In the genomic region with DNA sequence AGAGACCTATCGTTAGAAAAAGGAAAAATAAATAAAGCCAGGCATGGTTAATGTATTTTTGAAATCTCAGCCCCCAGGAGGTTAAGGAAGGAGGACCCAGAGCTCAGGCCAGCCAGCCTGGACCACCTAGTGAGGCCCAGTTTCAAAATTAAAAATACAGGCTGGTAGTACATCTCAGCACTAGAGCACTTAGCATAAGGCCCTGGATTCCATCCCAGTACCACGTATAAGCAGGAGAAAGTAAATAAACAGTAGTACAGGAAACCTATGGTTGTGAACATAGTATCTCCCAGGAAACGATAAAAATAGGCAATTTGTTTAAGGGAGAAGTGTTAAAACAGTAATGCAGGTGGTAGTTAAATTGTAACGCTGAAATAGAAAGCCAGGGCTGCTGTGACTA, we compare ENCODE assay signal across 9 mouse cellular contexts. TPM values are rescaled to one million over a fixed set of nuclear protein-coding genes. Genes with fewer than 3 reads are reported as not detected.
A peak's percentile ranks its signal among the peaks of the same experiment; 100 is the strongest.
DNase-seq lines count a peak whose midpoint lies in the region; ATAC-seq and TF ChIP-seq lines count a peak whose summit lies in the region.
"Had no signal": no experiment of that assay in that cellular context is flagged by ENCODE, and none has a peak within 500 bp of the region (broad histone marks: within the 10 kb centered on the region; RNA-seq: fewer than 3 reads in every experiment).

No protein-coding gene starts in this region.

- no peaks in the 10 kb centered on the region for H3K9me3 ChIP-seq in embryonic facial prominence, embryonic 14.5 days (ENCODE audit: control insufficient read depth, low read length)
- H3K9me3 ChIP-seq in intestine, postnatal 0 days (ENCODE audit: control insufficient read depth): no peaks in the 10 kb centered on the region
- H3K9me3 ChIP-seq in neural tube, embryonic 14.5 days (ENCODE audit: control insufficient read depth, low read length): no peaks in the 10 kb centered on the region

- TF ChIP-seq POLR2A in liver, adult 2 months (IDR thresholded peaks at IDR 0.05; ENCODE audit: extremely low read depth, insufficient read depth, low read length): no peak

- no peak for ATAC-seq in embryonic facial prominence, embryonic 14.5 days (ENCODE audit: low read depth)
- no peak for ATAC-seq in intestine, postnatal 0 days
- no peak for ATAC-seq in neural tube, embryonic 14.5 days (ENCODE audit: low read depth)
- no peak for ATAC-seq in inflammation-experienced regulatory T-cells, adult 6 months

- no peaks in the 10 kb centered on the region for H3K27me3 ChIP-seq in liver, adult 2 months (ENCODE audit: control insufficient read depth, insufficient read depth, low read length)
- H3K27me3 ChIP-seq in embryonic facial prominence, embryonic 14.5 days (replicated peaks; ENCODE audit: control insufficient read depth, insufficient read depth, low read length): no peaks in the 10 kb centered on the region
- no peaks in the 10 kb centered on the region for H3K27me3 ChIP-seq in intestine, postnatal 0 days (replicated peaks; ENCODE audit: control insufficient read depth, insufficient read depth, low read length)
- no peaks in the 10 kb centered on the region for H3K27me3 ChIP-seq in neural tube, embryonic 14.5 days (ENCODE audit: control insufficient read depth, insufficient read depth, low read length)

- peaks cover 18% of the 10 kb centered on the region for H3K79me2 ChIP-seq in liver, adult 2 months (ENCODE audit: control insufficient read depth, insufficient read depth, low read length)

- peak overlapping the region; percentile 93 for H3K4me2 ChIP-seq in embryonic facial prominence, embryonic 14.5 days (ENCODE audit: low read depth, low read length)
- H3K4me2 ChIP-seq in intestine, postnatal 0 days (replicated peaks; ENCODE audit: low read depth): peak overlapping the region; percentile 76
- H3K4me2 ChIP-seq in neural tube, embryonic 14.5 days (ENCODE audit: low read depth, low read length): peak overlapping the region; percentile 61

- peak overlapping the region; percentile 44; the same call in 1 of the 2 replicates for H3K4me3 ChIP-seq in liver, adult 2 months (ENCODE audit: insufficient read depth, low read depth, low read length)
- peak overlapping the region; percentile 36 for H3K4me3 ChIP-seq in embryonic facial prominence, embryonic 14.5 days (ENCODE audit: low read depth, low read length)
- H3K4me3 ChIP-seq in intestine, postnatal 0 days (ENCODE audit: low read depth, low read length): peak overlapping the region; percentile 40; the same call in 1 of the 2 replicates
- peak overlapping the region; percentile 27; the same call in 1 of the 2 replicates for H3K4me3 ChIP-seq in neural tube, embryonic 14.5 days (ENCODE audit: low read depth, low read length)

- H3K36me3 ChIP-seq in liver, adult 2 months (ENCODE audit: control insufficient read depth, insufficient read depth, low read length): no peaks in the 10 kb centered on the region
- peaks cover 23% of the 10 kb centered on the region for H3K36me3 ChIP-seq in embryonic facial prominence, embryonic 14.5 days (ENCODE audit: control insufficient read depth, insufficient read depth, low read length)
- H3K36me3 ChIP-seq in intestine, postnatal 0 days (ENCODE audit: control insufficient read depth, insufficient read depth): peaks cover 11% of the 10 kb centered on the region; the same call in 1 of the 2 replicates
- peaks cover 7% of the 10 kb centered on the region for H3K36me3 ChIP-seq in neural tube, embryonic 14.5 days (ENCODE audit: control insufficient read depth, insufficient read depth, low read length)

- H3K4me1 ChIP-seq in liver, adult 2 months (ENCODE audit: control insufficient read depth, insufficient read depth, low read length): peaks cover 17% of the 10 kb centered on the region
- H3K4me1 ChIP-seq in embryonic facial prominence, embryonic 14.5 days (ENCODE audit: control insufficient read depth, insufficient read depth, low read length): peaks cover 17% of the 10 kb centered on the region
- H3K4me1 ChIP-seq in intestine, postnatal 0 days (replicated peaks; ENCODE audit: control insufficient read depth, insufficient read depth, low read length): peaks cover 15% of the 10 kb centered on the region
- H3K4me1 ChIP-seq in neural tube, embryonic 14.5 days (ENCODE audit: control insufficient read depth, insufficient read depth, low read length): peaks cover 28% of the 10 kb centered on the region

- H3K9ac ChIP-seq in liver, adult 2 months (ENCODE audit: low read depth, low read length): peak overlapping the region; percentile 85
- peak overlapping the region; percentile 72 for H3K9ac ChIP-seq in embryonic facial prominence, embryonic 14.5 days (ENCODE audit: low read depth, low read length)
- peak overlapping the region; percentile 64 for H3K9ac ChIP-seq in intestine, postnatal 0 days (ENCODE audit: low read depth, low read length)
- H3K9ac ChIP-seq in neural tube, embryonic 14.5 days (replicated peaks; ENCODE audit: low read depth, low read length): peak overlapping the region; percentile 54; the same call in 1 of the 2 replicates

- TF ChIP-seq CTCF in liver, adult 2 months (IDR thresholded peaks at IDR 0.05; ENCODE audit: low read depth, low read length): no peak
- TF ChIP-seq CTCF in intestine, postnatal 0 days (IDR thresholded peaks at IDR 0.05; ENCODE audit: low read depth): no peak

- no peak for DNase-seq in liver, adult 2 months (ENCODE audit: extremely low read depth, low read depth, low spot score)
- no peak for DNase-seq in liver
- DNase-seq in embryonic facial prominence, embryonic 14.5 days (ENCODE audit: low spot score): no peak
- DNase-seq in left cerebral cortex, adult 8-10 months (ENCODE audit: low spot score in 2 of 2): no peak

- WGBS in liver, adult 2 months: 7% methylated on average over 4 of the region's 4 CpGs
- WGBS in embryonic facial prominence, embryonic 14.5 days: 25% methylated on average over 4 of the region's 4 CpGs
- 11% methylated on average over 4 of the region's 4 CpGs for WGBS in intestine, postnatal 0 days
- WGBS in neural tube, embryonic 14.5 days: 38% methylated on average over 4 of the region's 4 CpGs

- no peak overlapping the region for H3K27ac ChIP-seq in liver, adult 2 months (replicated peaks; ENCODE audit: insufficient read depth, low read depth, low read length)
- H3K27ac ChIP-seq in embryonic facial prominence, embryonic 14.5 days (replicated peaks; ENCODE audit: low read depth, low read length): peak overlapping the region; percentile 82
- H3K27ac ChIP-seq in intestine, postnatal 0 days (ENCODE audit: low read depth, low read length): peak overlapping the region; percentile 70
- H3K27ac ChIP-seq in neural tube, embryonic 14.5 days (ENCODE audit: low read depth, low read length): peak overlapping the region; percentile 55; the same call in 1 of the 2 replicates

RNA-seq across cellular contexts. Expression of gene Irf2bp1, which starts 1.7 kb away (rescaled TPM):
- 4.5 and 7.3 TPM in 2 replicates for total RNA-seq in liver, adult 2 months (2014; rRNA removed)
- 13.2 and 14.6 TPM in 2 replicates for polyA plus RNA-seq in liver, adult 2 months (2012; rRNA removed)
- polyA plus RNA-seq in embryonic facial prominence, embryonic 14.5 days (2014; fragmentation: Nextera tagmentation; extraction: Ambion mirVana): 26.6 and 27.4 TPM in 2 replicates
- 11.4 and 11.9 TPM in 2 replicates for polyA plus RNA-seq in intestine, postnatal 0 days (2015; fragmentation: Nextera tagmentation; extraction: Ambion mirVana)
- polyA plus RNA-seq in neural tube, embryonic 14.5 days (2014; fragmentation: Nextera tagmentation; extraction: Ambion mirVana): 29.7 and 30.3 TPM in 2 replicates
- total RNA-seq in left cerebral cortex, adult 8-10 months (2022): 10 to 100 TPM; 51.2 to 54.1 (median 53.2) TPM
- 1 to 10 TPM; 1.1 to 2.6 (median 1.9) TPM for polyA plus RNA-seq in inflammation-experienced regulatory T-cells, adult 6 months (2017; shearing (Covaris generic))

RNA-seq across cellular contexts. Expression of gene Mypop, which starts 11.1 kb away (rescaled TPM):
- total RNA-seq in liver, adult 2 months (2014; rRNA removed): 0.54 and 0.65 TPM in 2 replicates
- 2.7 and 3.1 TPM in 2 replicates for polyA plus RNA-seq in liver, adult 2 months (2012; rRNA removed)
- polyA plus RNA-seq in embryonic facial prominence, embryonic 14.5 days (2014; fragmentation: Nextera tagmentation; extraction: Ambion mirVana): 4.0 and 4.2 TPM in 2 replicates
- 1.1 and 1.2 TPM in 2 replicates for polyA plus RNA-seq in intestine, postnatal 0 days (2015; fragmentation: Nextera tagmentation; extraction: Ambion mirVana)
- 6.0 and 6.9 TPM in 2 replicates for polyA plus RNA-seq in neural tube, embryonic 14.5 days (2014; fragmentation: Nextera tagmentation; extraction: Ambion mirVana)
- total RNA-seq in left cerebral cortex, adult 8-10 months (2022): 10 to 100 TPM; 54.2 to 60.5 (median 57.6) TPM
- 1 to 10 TPM; 2.1 to 2.7 (median 2.6) TPM for polyA plus RNA-seq in inflammation-experienced regulatory T-cells, adult 6 months (2017; shearing (Covaris generic))

RNA-seq across cellular contexts. Expression of gene Nanos2, which starts 14.9 kb away (rescaled TPM):
- total RNA-seq in liver, adult 2 months (2014; rRNA removed): not detected in 2 replicates
- not detected in 2 replicates for polyA plus RNA-seq in liver, adult 2 months (2012; rRNA removed)
- polyA plus RNA-seq in embryonic facial prominence, embryonic 14.5 days (2014; fragmentation: Nextera tagmentation; extraction: Ambion mirVana): not detected in 2 replicates
- polyA plus RNA-seq in intestine, postnatal 0 days (2015; fragmentation: Nextera tagmentation; extraction: Ambion mirVana): not detected in 2 replicates
- polyA plus RNA-seq in neural tube, embryonic 14.5 days (2014; fragmentation: Nextera tagmentation; extraction: Ambion mirVana): 0.84 and 1.1 TPM in 2 replicates
- total RNA-seq in left cerebral cortex, adult 8-10 months (2022): 1 to 10 TPM in 2 of 4 experiments, under 1 TPM in 2; 0.53 to 1.3 (median 1.0) TPM
- polyA plus RNA-seq in inflammation-experienced regulatory T-cells, adult 6 months (2017; shearing (Covaris generic)): not detected

RNA-seq across cellular contexts. Expression of gene Foxa3, which starts 21.2 kb away (rescaled TPM):
- 31.2 and 60.1 TPM in 2 replicates for total RNA-seq in liver, adult 2 months (2014; rRNA removed)
- 47.4 and 54.1 TPM in 2 replicates for polyA plus RNA-seq in liver, adult 2 months (2012; rRNA removed)
- 0.56 and 1.6 TPM in 2 replicates for polyA plus RNA-seq in embryonic facial prominence, embryonic 14.5 days (2014; fragmentation: Nextera tagmentation; extraction: Ambion mirVana)
- polyA plus RNA-seq in intestine, postnatal 0 days (2015; fragmentation: Nextera tagmentation; extraction: Ambion mirVana): 11.8 and 12.4 TPM in 2 replicates
- polyA plus RNA-seq in neural tube, embryonic 14.5 days (2014; fragmentation: Nextera tagmentation; extraction: Ambion mirVana): not detected in 2 replicates
- total RNA-seq in left cerebral cortex, adult 8-10 months (2022): not detected
- polyA plus RNA-seq in inflammation-experienced regulatory T-cells, adult 6 months (2017; shearing (Covaris generic)): not detected
- total RNA-seq: layer of hippocampus, postnatal 10 days had no signal
- polyA plus RNA-seq: brain, embryonic 14.5 days had no signal

RNA-seq across cellular contexts. Expression of gene Sympk, which starts 22.1 kb away (rescaled TPM):
- total RNA-seq in liver, adult 2 months (2014; rRNA removed): 21.5 and 29.5 TPM in 2 replicates
- 37.3 and 46.9 TPM in 2 replicates for polyA plus RNA-seq in liver, adult 2 months (2012; rRNA removed)
- 23.6 and 23.8 TPM in 2 replicates for polyA plus RNA-seq in embryonic facial prominence, embryonic 14.5 days (2014; fragmentation: Nextera tagmentation; extraction: Ambion mirVana)
- 8.9 and 9.1 TPM in 2 replicates for polyA plus RNA-seq in intestine, postnatal 0 days (2015; fragmentation: Nextera tagmentation; extraction: Ambion mirVana)
- polyA plus RNA-seq in neural tube, embryonic 14.5 days (2014; fragmentation: Nextera tagmentation; extraction: Ambion mirVana): 16.8 and 16.9 TPM in 2 replicates
- 100 to 1,000 TPM; 104 to 113 (median 111) TPM for total RNA-seq in left cerebral cortex, adult 8-10 months (2022)
- polyA plus RNA-seq in inflammation-experienced regulatory T-cells, adult 6 months (2017; shearing (Covaris generic)): 10 to 100 TPM in 1 of 3 experiments, 1 to 10 TPM in 2; 8.2 to 12.2 (median 9.2) TPM
